Mouse (Mus musculus) left cerebral cortex, adult 6 months (tissue): ENCODE measurements around the gene Wfdc6a. TPM values are rescaled to one million over a fixed set of nuclear protein-coding genes. Genes with fewer than 3 reads are reported as not detected.

Experiments
- long read RNA-seq, 2 experiments: library from polyadenylated mRNA; unstranded; transcript quantifications; one replicate each; pipeline ENCODE4 v2.0.0; 2019 to 2020
- polyA plus RNA-seq: library from polyadenylated mRNA; unstranded; fragments of <200 nt; fragmentation: Nextera tagmentation; gene quantifications from 2 replicates; pipeline ENCODE4 v1.2.3, GENCODE M21; 2021

Gene Wfdc6a
- polyA plus RNA-seq = not detected in 2 replicates
- long read RNA-seq, experiment 1 = 0 reads
- long read RNA-seq, experiment 2 = 0 reads

GRCm38 (mm10) chr2:164585025-164585725, at the start of gene Wfdc6a:
Gene Wfdc6a, minus strand, starts transcription at chr2:164585447.

GRCm38 (mm10) chr2:164613471-164613870, 28.2 kb upstream of the Wfdc6a start, which contains the start of the genes Wfdc6b and Wfdc8:
Gene Wfdc6b, plus strand, starts transcription at chr2:164613522.
Gene Wfdc8, minus strand, starts transcription at chr2:164613626.

GRCm38 (mm10) chr2:164593494-164593893, 8.2 kb upstream of the Wfdc6a start, which contains the start of gene Eppin:
Gene Eppin, minus strand, starts transcription at chr2:164593594.

GRCm38 (mm10) chr2:164573359-164573758, 11.9 kb downstream of the Wfdc6a start, which contains the start of gene Spint3:
Gene Spint3, minus strand, starts transcription at chr2:164573459.

GRCm38 (mm10) chr2:164562391-164563188, 22.7 kb downstream of the Wfdc6a start, which contains the start of gene Wfdc2:
Gene Wfdc2, plus strand, starts transcription at chr2:164562413.

Other genes starting within 250 kb of the Wfdc6a start
- 0.40 TPM in 1 of 2 replicates, not detected in the other for gene Slpi, start 196.4 kb downstream of the Wfdc6a start, polyA plus RNA-seq
- gene Rbpjl, start 182.3 kb downstream of the Wfdc6a start, polyA plus RNA-seq = 0.16 and 0.23 TPM in 2 replicates
- gene Matn4, start 180.3 kb downstream of the Wfdc6a start, polyA plus RNA-seq = 3.8 and 3.9 TPM in 2 replicates
- 156 and 202 TPM in 2 replicates for gene Sdc4, start 141.6 kb downstream of the Wfdc6a start, polyA plus RNA-seq
- gene Sys1, start 128.5 kb downstream of the Wfdc6a start, polyA plus RNA-seq = 99.5 and 102 TPM in 2 replicates
- gene Gm20458, start 124.5 kb downstream of the Wfdc6a start, polyA plus RNA-seq = 4.3 and 26.7 TPM in 2 replicates
- gene Trp53tg5, start 111.7 kb downstream of the Wfdc6a start, polyA plus RNA-seq = not detected in 2 replicates
- 233 and 239 TPM in 2 replicates for gene Dbndd2, start 99.3 kb downstream of the Wfdc6a start, polyA plus RNA-seq
- 43.3 and 44.2 TPM in 2 replicates for gene Pigt, start 87.9 kb downstream of the Wfdc6a start, polyA plus RNA-seq
- gene Wfdc2, start 23.0 kb downstream of the Wfdc6a start, polyA plus RNA-seq = 0.25 and 0.31 TPM in 2 replicates
- not detected in 2 replicates for gene Spint3, start 12.0 kb downstream of the Wfdc6a start, polyA plus RNA-seq
- gene Eppin, start 8.1 kb upstream of the Wfdc6a start, polyA plus RNA-seq = not detected in 2 replicates
- gene Wfdc6b, start 28.1 kb upstream of the Wfdc6a start, polyA plus RNA-seq = not detected in 2 replicates
- not detected in 2 replicates for gene Wfdc8, start 28.2 kb upstream of the Wfdc6a start, polyA plus RNA-seq
- not detected in 2 replicates for gene Wfdc16, start 53.3 kb upstream of the Wfdc6a start, polyA plus RNA-seq
- gene Wfdc10, start 70.6 kb upstream of the Wfdc6a start, polyA plus RNA-seq = not detected in 2 replicates
- not detected in 2 replicates for gene Wfdc9, start 71.1 kb upstream of the Wfdc6a start, polyA plus RNA-seq
- not detected in 2 replicates for gene Wfdc11, start 88.6 kb upstream of the Wfdc6a start, polyA plus RNA-seq
- gene Wfdc13, start 99.7 kb upstream of the Wfdc6a start, polyA plus RNA-seq = not detected in 2 replicates
- not detected in 2 replicates for gene Spint4, start 113.1 kb upstream of the Wfdc6a start, polyA plus RNA-seq
- gene Spint5, start 129.9 kb upstream of the Wfdc6a start, polyA plus RNA-seq = not detected in 2 replicates
- gene Wfdc3, start 160.5 kb upstream of the Wfdc6a start, polyA plus RNA-seq = 3.0 and 3.1 TPM in 2 replicates
- gene Dnttip1, start 160.5 kb upstream of the Wfdc6a start, polyA plus RNA-seq = 5.0 and 21.1 TPM in 2 replicates
- 1.3 and 1.4 TPM in 2 replicates for gene Ube2c, start 184.5 kb upstream of the Wfdc6a start, polyA plus RNA-seq
- gene Tnnc2, start 194.5 kb upstream of the Wfdc6a start, polyA plus RNA-seq = 0.64 and 0.74 TPM in 2 replicates
- 50.8 and 62.0 TPM in 2 replicates for gene Snx21, start 200.4 kb upstream of the Wfdc6a start, polyA plus RNA-seq
- gene Acot8, start 219.4 kb upstream of the Wfdc6a start, polyA plus RNA-seq = 21.4 TPM in 2 replicates
- gene Zswim3, start 219.7 kb upstream of the Wfdc6a start, polyA plus RNA-seq = 7.8 and 8.8 TPM in 2 replicates
- 23.2 and 23.4 TPM in 2 replicates for gene Zswim1, start 237.2 kb upstream of the Wfdc6a start, polyA plus RNA-seq
- not detected in 2 replicates for gene Spata25, start 243.1 kb upstream of the Wfdc6a start, polyA plus RNA-seq
- gene Ctsa, start 247.4 kb upstream of the Wfdc6a start, polyA plus RNA-seq = 105 and 121 TPM in 2 replicates
- gene Neurl2, start 248.0 kb upstream of the Wfdc6a start, polyA plus RNA-seq = 3.4 and 4.6 TPM in 2 replicates